Mouse (Mus musculus) megakaryocyte, embryonic 14.5 days (primary cell): ENCODE data around the gene Ankrd53.

Experiments used
- FLI1 ChIP-seq: IDR thresholded peaks from 2 replicates; pipeline ENCODE4 v1.6.1; 2012; ENCODE audit warnings: low read length, inconsistent platforms, mixed read lengths
- GATA1 ChIP-seq: IDR thresholded peaks from 3 replicates; pipeline ENCODE4 v1.6.1; 2012; ENCODE audit warnings: mixed read lengths, low read length, inconsistent platforms, borderline replicate concordance

GRCm38 (mm10) chr6:83778306-83778705 is 15.9 kb downstream of the Ankrd53 start:
- TF ChIP-seq GATA1 (no peak), FLI1 (no peak)
